Mouse (Mus musculus) hindbrain, embryonic 13.5 days (tissue): ENCODE data around the gene Isg20l2. TPM values are rescaled to one million over a fixed set of nuclear protein-coding genes. Genes with fewer than 3 reads are reported as not detected.

Source experiments
- ATAC-seq: fragments of 200-750 bp; cut with Nextera tagmentation; 2 replicates; pipeline ENCODE4 v1.8.0; 2017; ENCODE audit warnings: moderate TSS enrichment; ENCODE audit not compliant: low FRiP score
- H3K27ac ChIP-seq: fragments of 300-500 bp; sonication (generic); 2 replicates; pipeline ENCODE4 v1.5.1; 2015; ENCODE audit warnings: inconsistent platforms, mild to moderate bottlenecking, moderate library complexity
- H3K27me3 ChIP-seq: fragments of 300-500 bp; sonication (generic); 2 replicates; pipeline ENCODE4 v1.6.1; 2015; ENCODE audit warnings: mild to moderate bottlenecking, inconsistent platforms
- H3K36me3 ChIP-seq: fragments of 300-500 bp; sonication (generic); 2 replicates; pipeline ENCODE4 v1.6.1; 2015; ENCODE audit warnings: mild to moderate bottlenecking, inconsistent platforms
- H3K4me1 ChIP-seq: fragments of 300-500 bp; sonication (generic); replicated peaks from 2 replicates; pipeline ENCODE4 v1.6.1; 2015; ENCODE audit warnings: inconsistent platforms
- H3K4me2 ChIP-seq: fragments of 300-500 bp; sonication (generic); 2 replicates; pipeline ENCODE4 v1.6.1; 2015; ENCODE audit warnings: inconsistent platforms, mild to moderate bottlenecking, moderate library complexity
- H3K4me3 ChIP-seq: fragments of 300-500 bp; sonication (generic); 2 replicates; pipeline ENCODE4 v1.5.1; 2015; ENCODE audit warnings: mild to moderate bottlenecking, inconsistent platforms
- H3K9ac ChIP-seq: fragments of 300-500 bp; sonication (generic); 2 replicates; pipeline ENCODE4 v1.6.1; 2015; ENCODE audit warnings: mild to moderate bottlenecking, inconsistent platforms
- H3K9me3 ChIP-seq: fragments of 300-500 bp; sonication (generic); 2 replicates; pipeline ENCODE4 v1.6.1; 2016; ENCODE audit warnings: inconsistent platforms
- WGBS: fragments of 180-500 bp; shearing (Covaris S2); methylation state at CpG from one replicate; pipeline ENCODE4 v1.1.7; 2015; 5-methylcytosine and 5-hydroxymethylcytosine counted together
- polyA plus RNA-seq: library from polyadenylated mRNA; unstranded; fragments of >200 nt; fragmentation: Nextera tagmentation; extraction: Ambion mirVana; gene quantifications from 2 replicates; pipeline ENCODE4 v1.2.1, GENCODE M21; 2015

The Isg20l2 gene
- polyA plus RNA-seq, 1 experiment from 2014 or later, result 40.7 TPM

GRCm38 (mm10) chr3:87918551-87918950, 11.6 kb upstream of the Isg20l2 start:
- Histone ChIP-seq H3K27ac (peak overlapping the region; percentile 86; the same call in 1 of the 2 replicates), H3K9me3 (no peaks in the 10 kb centered on the region), H3K4me1 (peaks cover 17% of the 10 kb centered on the region), H3K4me3 (peak overlapping the region; percentile 71; the same call in 1 of the 2 replicates), H3K27me3 (no peaks in the 10 kb centered on the region), H3K9ac (no peak overlapping the region), H3K36me3 (peaks cover 53% of the 10 kb centered on the region), H3K4me2 (peak overlapping the region; percentile 91)
- peak; percentile 2; the same call in 1 of the 2 replicates for ATAC-seq
- 93% methylated on average over 1 of the region's 1 CpGs for WGBS

GRCm38 (mm10) chr3:87919336-87920108, 10.6 kb upstream of the Isg20l2 start, which contains the start of gene Mrpl24:
Gene Mrpl24, plus strand, starts transcription at chr3:87919506.
- WGBS, result under 1% methylated on average over 30 of the region's 30 CpGs
- H3K9ac ChIP-seq, result peak within 1 kb of the TSS; percentile 81
- peaks cover 53% of the 10 kb centered on the region for H3K36me3 ChIP-seq
- H3K4me2 ChIP-seq, result peak within 1 kb of the TSS; percentile 91
- peak within 1 kb of the TSS; percentile 86 for H3K27ac ChIP-seq
- H3K9me3 ChIP-seq, result no peaks in the 10 kb centered on the region
- peaks cover 17% of the 10 kb centered on the region for H3K4me1 ChIP-seq
- no peaks in the 10 kb centered on the region for H3K27me3 ChIP-seq
- H3K4me3 ChIP-seq, result peak within 1 kb of the TSS; percentile 71
- ATAC-seq, result peak; percentile 86

- 64% methylated on average over 9 of the region's 9 CpGs for WGBS
- Histone ChIP-seq H3K4me2 (peak overlapping the region; percentile 91), H3K9ac (peak overlapping the region; percentile 81), H3K4me3 (peak overlapping the region; percentile 71), H3K9me3 (no peaks in the 10 kb centered on the region), H3K27ac (no peak overlapping the region; the same call in 1 of the 2 replicates), H3K27me3 (no peaks in the 10 kb centered on the region), H3K36me3 (peaks cover 53% of the 10 kb centered on the region), H3K4me1 (peaks cover 17% of the 10 kb centered on the region)
- ATAC-seq, result no peak
Observed at GRCm38 (mm10) chr3:87920270-87920943, 9.7 kb upstream of the Isg20l2 start.

- Histone ChIP-seq H3K4me1 (peaks cover 20% of the 10 kb centered on the region), H3K9ac (no peak overlapping the region), H3K4me3 (no peak overlapping the region), H3K4me2 (no peak overlapping the region), H3K36me3 (peaks cover 57% of the 10 kb centered on the region), H3K27ac (no peak overlapping the region), H3K27me3 (no peaks in the 10 kb centered on the region), H3K9me3 (no peaks in the 10 kb centered on the region)
- WGBS, result 90% methylated on average over 7 of the region's 7 CpGs
- no peak for ATAC-seq
Observed at GRCm38 (mm10) chr3:87924996-87925395, 5.1 kb upstream of the Isg20l2 start.

GRCm38 (mm10) chr3:87927452-87927851, 2.7 kb upstream of the Isg20l2 start:
- Histone ChIP-seq H3K9me3 (no peaks in the 10 kb centered on the region), H3K4me2 (no peak overlapping the region), H3K27ac (no peak overlapping the region), H3K9ac (no peak overlapping the region), H3K27me3 (no peaks in the 10 kb centered on the region), H3K4me1 (peaks cover 26% of the 10 kb centered on the region), H3K36me3 (peaks cover 57% of the 10 kb centered on the region), H3K4me3 (no peak overlapping the region)
- ATAC-seq, result no peak
- WGBS, result 90% methylated on average over 5 of the region's 5 CpGs

- peaks cover 44% of the 10 kb centered on the region for H3K36me3 ChIP-seq
- ATAC-seq, result peak; percentile 57
Observed at GRCm38 (mm10) chr3:87929341-87930077, 605 bp upstream of the Isg20l2 start.

GRCm38 (mm10) chr3:87934026-87934425, 3.9 kb downstream of the Isg20l2 start:
- Histone ChIP-seq H3K4me1 (peaks cover 55% of the 10 kb centered on the region), H3K4me3 (no peak overlapping the region), H3K27me3 (no peaks in the 10 kb centered on the region), H3K27ac (no peak overlapping the region), H3K36me3 (peaks cover 46% of the 10 kb centered on the region), H3K9me3 (no peaks in the 10 kb centered on the region), H3K4me2 (no peak overlapping the region), H3K9ac (0 out of 2 replicates have a peak overlapping the region, but pooled peaks have one; percentile 13)
- ATAC-seq, result no peak
- 91% methylated on average over 5 of the region's 5 CpGs for WGBS

More at GRCm38 (mm10) chr3:87929341-87930077, 605 bp upstream of the Isg20l2 start:
- Histone ChIP-seq H3K27ac (peak overlapping the region; percentile 93), H3K9me3 (no peaks in the 10 kb centered on the region), H3K4me2 (peak overlapping the region; percentile 81), H3K9ac (peak overlapping the region; percentile 96), H3K4me1 (peaks cover 42% of the 10 kb centered on the region), H3K4me3 (peak overlapping the region; percentile 93), H3K27me3 (no peaks in the 10 kb centered on the region)
- WGBS, result 6% methylated on average over 26 of the region's 26 CpGs

GRCm38 (mm10) chr3:87934501-87934900, 4.4 kb downstream of the Isg20l2 start:
- Histone ChIP-seq H3K4me2 (no peak overlapping the region), H3K36me3 (peaks cover 51% of the 10 kb centered on the region), H3K4me1 (peaks cover 50% of the 10 kb centered on the region)

GRCm38 (mm10) chr3:87935201-87935600, 5.1 kb downstream of the Isg20l2 start:
- WGBS, result 85% methylated on average over 4 of the region's 4 CpGs
- no peak overlapping the region for H3K4me2 ChIP-seq
- H3K4me3 ChIP-seq, result no peak overlapping the region
- peaks cover 58% of the 10 kb centered on the region for H3K36me3 ChIP-seq
- no peak overlapping the region for H3K27ac ChIP-seq
- peaks cover 49% of the 10 kb centered on the region for H3K4me1 ChIP-seq
- H3K9me3 ChIP-seq, result no peaks in the 10 kb centered on the region
- no peaks in the 10 kb centered on the region for H3K27me3 ChIP-seq
- H3K9ac ChIP-seq, result no peak overlapping the region
- no peak for ATAC-seq

More at GRCm38 (mm10) chr3:87934501-87934900, 4.4 kb downstream of the Isg20l2 start:
- ATAC-seq, result no peak
- WGBS, result 72% methylated on average over 4 of the region's 4 CpGs
- Histone ChIP-seq H3K27ac (no peak overlapping the region), H3K27me3 (no peaks in the 10 kb centered on the region), H3K4me3 (no peak overlapping the region), H3K9me3 (no peaks in the 10 kb centered on the region), H3K9ac (no peak overlapping the region)

- Histone ChIP-seq H3K27me3 (no peaks in the 10 kb centered on the region), H3K9me3 (no peaks in the 10 kb centered on the region), H3K27ac (no peak overlapping the region), H3K4me2 (no peak overlapping the region), H3K9ac (0 out of 2 replicates have a peak overlapping the region, but pooled peaks have one; percentile 24), H3K4me3 (no peak overlapping the region), H3K4me1 (peaks cover 48% of the 10 kb centered on the region), H3K36me3 (peaks cover 62% of the 10 kb centered on the region)
- ATAC-seq, result 0 out of 2 replicates have a peak, but pooled peaks have one; percentile 54
- WGBS, result 95% methylated on average over 2 of the region's 2 CpGs
Observed at GRCm38 (mm10) chr3:87935776-87936175, 5.7 kb downstream of the Isg20l2 start.

GRCm38 (mm10) chr3:87940611-87941010, 10.5 kb downstream of the Isg20l2 start:
- H3K27ac ChIP-seq, result no peak overlapping the region
- H3K27me3 ChIP-seq, result no peaks in the 10 kb centered on the region
- peaks cover 72% of the 10 kb centered on the region for H3K36me3 ChIP-seq
- no peak for ATAC-seq
- H3K4me3 ChIP-seq, result no peak overlapping the region
- no peaks in the 10 kb centered on the region for H3K9me3 ChIP-seq
- no peak overlapping the region for H3K4me2 ChIP-seq
- H3K4me1 ChIP-seq, result peaks cover 22% of the 10 kb centered on the region
- H3K9ac ChIP-seq, result no peak overlapping the region
- 57% methylated on average over 5 of the region's 5 CpGs for WGBS

- H3K4me1 ChIP-seq, result peaks cover 32% of the 10 kb centered on the region
- no peaks in the 10 kb centered on the region for H3K9me3 ChIP-seq
- H3K36me3 ChIP-seq, result peaks cover 61% of the 10 kb centered on the region
- ATAC-seq, result no peak
- H3K9ac ChIP-seq, result no peak overlapping the region
- no peak overlapping the region for H3K4me2 ChIP-seq
- H3K27me3 ChIP-seq, result no peaks in the 10 kb centered on the region
- H3K27ac ChIP-seq, result no peak overlapping the region
- H3K4me3 ChIP-seq, result no peak overlapping the region
- WGBS, result 94% methylated on average over 2 of the region's 2 CpGs
Observed at GRCm38 (mm10) chr3:87942471-87942870, 12.4 kb downstream of the Isg20l2 start.
